Comparison of ENCODE assay signal across 25 mouse cellular contexts in the genomic region with DNA sequence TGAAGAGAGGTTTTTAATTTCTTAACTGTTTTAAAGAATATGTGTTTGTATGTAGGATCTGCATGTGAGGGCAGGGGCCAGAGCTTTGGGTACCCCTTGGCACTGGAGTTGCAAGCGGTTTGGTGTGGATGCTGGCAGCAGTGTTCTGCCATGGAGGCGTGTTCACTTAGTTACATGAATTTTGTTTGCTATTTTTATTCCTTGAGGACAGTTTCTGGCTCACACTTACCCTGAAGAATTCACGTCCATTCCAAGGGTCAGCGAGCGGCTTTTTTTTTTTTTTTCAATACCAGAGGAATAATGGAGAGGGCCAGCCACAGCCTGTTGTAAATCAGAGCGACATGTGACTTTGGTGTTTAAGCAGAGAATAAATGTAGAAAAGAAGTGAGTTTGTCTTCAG. TPM values are rescaled to one million over a fixed set of nuclear protein-coding genes. Genes with fewer than 3 reads are reported as not detected.
DNase-seq lines count a peak whose midpoint lies in the region; ATAC-seq lines count a peak whose summit lies in the region.
"Had no signal": no experiment of that assay in that cellular context is flagged by ENCODE, and none has a peak within 500 bp of the region (broad histone marks: within the 10 kb centered on the region; RNA-seq: fewer than 3 reads in every experiment).

No protein-coding gene starts in this region.

- no peak for DNase-seq in heart, postnatal 25 days (ENCODE audit: low spot score)
- no peak for DNase-seq in kidney, adult 18-20 months
- peak; percentile 12 for DNase-seq in adipocyte (ENCODE audit: low spot score)
- peak; percentile 25 for DNase-seq in kidney, postnatal 10 days
- DNase-seq: adrenal gland, adult 8-10 months; cerebellum, adult 2 months; cerebellum, postnatal 25 days; forebrain, postnatal 0 days; layer of hippocampus, adult 9-11 months; right cerebral cortex, postnatal 4 days; thymus, postnatal 25 days had no signal

- intact Hi-C loops in heart, postnatal 25 days (cut with DNase I) = loop anchor here (5.0 kb wide), 1 partner anchor 52 kb away; no protein-coding TSS in a partner anchor

- ATAC-seq in heart, embryonic 16.5 days (replicated peaks; ENCODE audit: extremely low read depth, insufficient read depth, low FRiP score) = no peak
- ATAC-seq in kidney, embryonic 16.5 days (ENCODE audit: low FRiP score, low TSS enrichment) = peak; percentile 27; the same call in 1 of the 2 replicates
- no peak for ATAC-seq in cerebellum, adult (ENCODE audit: insufficient number of reproducible peaks, low FRiP score, low TSS enrichment)
- ATAC-seq in megakaryocyte, adult 5-6 weeks (ENCODE audit: poor library complexity, severe bottlenecking) = no peak
- ATAC-seq: forebrain, postnatal 0 days; hindbrain, embryonic 16.5 days; intestine, embryonic 15.5 days; liver, embryonic 12.5 days had no signal

- H3K36me3 ChIP-seq in heart, embryonic 16.5 days (ENCODE audit: control insufficient read depth, insufficient read depth) = no peaks in the 10 kb centered on the region
- H3K36me3 ChIP-seq in kidney, embryonic 16.5 days (ENCODE audit: insufficient read depth, low read length) = no peaks in the 10 kb centered on the region
- H3K36me3 ChIP-seq: embryonic facial prominence, embryonic 12.5 days; intestine, embryonic 15.5 days; limb, embryonic 13.5 days; liver, embryonic 12.5 days; midbrain, embryonic 15.5 days; neural tube, embryonic 13.5 days; stomach, embryonic 15.5 days had no signal

- peaks cover 19% of the 10 kb centered on the region for H3K4me1 ChIP-seq in heart, embryonic 16.5 days (ENCODE audit: control insufficient read depth, insufficient read depth, low read length)
- peaks cover 13% of the 10 kb centered on the region for H3K4me1 ChIP-seq in kidney, embryonic 16.5 days (ENCODE audit: insufficient read depth, low read length)
- H3K4me1 ChIP-seq: intestine, embryonic 15.5 days; stomach, embryonic 15.5 days had no signal

- H3K4me3 ChIP-seq in heart, embryonic 16.5 days (ENCODE audit: low read length) = no peak overlapping the region
- H3K4me3 ChIP-seq in kidney, embryonic 16.5 days (ENCODE audit: low read length) = no peak overlapping the region
- H3K4me3 ChIP-seq: embryonic facial prominence, embryonic 12.5 days; intestine, embryonic 15.5 days; limb, embryonic 13.5 days; liver, embryonic 12.5 days; midbrain, embryonic 15.5 days; myocyte; neural tube, embryonic 13.5 days; stomach, embryonic 15.5 days had no signal

- no peaks in the 10 kb centered on the region for H3K27me3 ChIP-seq in heart, embryonic 16.5 days (ENCODE audit: control insufficient read depth, insufficient read depth, low read length)
- H3K27me3 ChIP-seq in kidney, embryonic 16.5 days (ENCODE audit: insufficient read depth, low read length) = no peaks in the 10 kb centered on the region
- H3K27me3 ChIP-seq: embryonic facial prominence, embryonic 12.5 days; intestine, embryonic 15.5 days; limb, embryonic 13.5 days; liver, embryonic 12.5 days; midbrain, embryonic 15.5 days; neural tube, embryonic 13.5 days; stomach, embryonic 15.5 days had no signal

- 0 out of 2 replicates have a peak overlapping the region, but pooled peaks have one; percentile 12 for H3K27ac ChIP-seq in heart, embryonic 16.5 days (ENCODE audit: low read length)
- H3K27ac ChIP-seq in kidney, embryonic 16.5 days (ENCODE audit: low read length) = no peak overlapping the region
- H3K27ac ChIP-seq: embryonic facial prominence, embryonic 12.5 days; intestine, embryonic 15.5 days; limb, embryonic 13.5 days; liver, embryonic 12.5 days; midbrain, embryonic 15.5 days; stomach, embryonic 15.5 days had no signal

- H3K9me3 ChIP-seq in heart, embryonic 16.5 days (replicated peaks; ENCODE audit: control insufficient read depth, low read length) = no peaks in the 10 kb centered on the region
- no peaks in the 10 kb centered on the region for H3K9me3 ChIP-seq in kidney, embryonic 16.5 days (ENCODE audit: low read length)
- H3K9me3 ChIP-seq: embryonic facial prominence, embryonic 12.5 days; intestine, embryonic 15.5 days; limb, embryonic 13.5 days; liver, embryonic 12.5 days; midbrain, embryonic 15.5 days; neural tube, embryonic 13.5 days; stomach, embryonic 15.5 days had no signal

- H3K4me2 ChIP-seq in heart, embryonic 16.5 days (ENCODE audit: low read depth, low read length) = no peak overlapping the region
- no peak overlapping the region for H3K4me2 ChIP-seq in kidney, embryonic 16.5 days (replicated peaks; ENCODE audit: low read depth, low read length)
- H3K4me2 ChIP-seq: embryonic facial prominence, embryonic 12.5 days; intestine, embryonic 15.5 days; limb, embryonic 13.5 days; liver, embryonic 12.5 days; midbrain, embryonic 15.5 days; neural tube, embryonic 13.5 days; stomach, embryonic 15.5 days had no signal

- no peak overlapping the region for H3K9ac ChIP-seq in heart, embryonic 16.5 days (ENCODE audit: low read length)
- no peak overlapping the region for H3K9ac ChIP-seq in kidney, embryonic 16.5 days (replicated peaks; ENCODE audit: low read length)
- H3K9ac ChIP-seq: embryonic facial prominence, embryonic 12.5 days; forebrain, postnatal 0 days; intestine, embryonic 15.5 days; limb, embryonic 13.5 days; liver, embryonic 12.5 days; midbrain, embryonic 15.5 days; neural tube, embryonic 13.5 days; stomach, embryonic 15.5 days had no signal

- 46% methylated on average over 6 of the region's 6 CpGs for WGBS in heart, embryonic 16.5 days
- 48% methylated on average over 6 of the region's 6 CpGs for WGBS in kidney, embryonic 16.5 days

RNA-seq across cellular contexts. Expression of gene Dapk1, which starts 33.9 kb away (rescaled TPM):
- 8.3 and 11.5 TPM in 2 replicates for polyA plus RNA-seq in heart, embryonic 16.5 days (2015; fragmentation: Nextera tagmentation; extraction: Ambion mirVana)
- 10 to 100 TPM; 24.5 to 29.5 TPM for total RNA-seq in heart, postnatal 25 days (2021)
- 25.3 and 26.5 TPM in 2 replicates for polyA plus RNA-seq in kidney, embryonic 16.5 days (2015; fragmentation: Nextera tagmentation; extraction: Ambion mirVana)
- total RNA-seq in megakaryocyte, adult 5-6 weeks (2015) = 5.7 and 6.2 TPM in 2 replicates
- 3.7 and 5.2 TPM in 2 replicates for total RNA-seq in megakaryocyte, adult 5-6 weeks (2017)
- polyA plus RNA-seq: C2C12 had no signal

Comparison
In these comparisons a context has a peak if more than half of its experiments do, and no peak if none do; other contexts are left out.
1. DNase-seq: peak in adipocyte (single experiment) and kidney, postnatal 10 days (single experiment); none in heart, postnatal 25 days (single experiment) and kidney, adult 18-20 months (single experiment).